Mouse (Mus musculus): Measurements from ENCODE around the gene Dazap1.

DNA sequence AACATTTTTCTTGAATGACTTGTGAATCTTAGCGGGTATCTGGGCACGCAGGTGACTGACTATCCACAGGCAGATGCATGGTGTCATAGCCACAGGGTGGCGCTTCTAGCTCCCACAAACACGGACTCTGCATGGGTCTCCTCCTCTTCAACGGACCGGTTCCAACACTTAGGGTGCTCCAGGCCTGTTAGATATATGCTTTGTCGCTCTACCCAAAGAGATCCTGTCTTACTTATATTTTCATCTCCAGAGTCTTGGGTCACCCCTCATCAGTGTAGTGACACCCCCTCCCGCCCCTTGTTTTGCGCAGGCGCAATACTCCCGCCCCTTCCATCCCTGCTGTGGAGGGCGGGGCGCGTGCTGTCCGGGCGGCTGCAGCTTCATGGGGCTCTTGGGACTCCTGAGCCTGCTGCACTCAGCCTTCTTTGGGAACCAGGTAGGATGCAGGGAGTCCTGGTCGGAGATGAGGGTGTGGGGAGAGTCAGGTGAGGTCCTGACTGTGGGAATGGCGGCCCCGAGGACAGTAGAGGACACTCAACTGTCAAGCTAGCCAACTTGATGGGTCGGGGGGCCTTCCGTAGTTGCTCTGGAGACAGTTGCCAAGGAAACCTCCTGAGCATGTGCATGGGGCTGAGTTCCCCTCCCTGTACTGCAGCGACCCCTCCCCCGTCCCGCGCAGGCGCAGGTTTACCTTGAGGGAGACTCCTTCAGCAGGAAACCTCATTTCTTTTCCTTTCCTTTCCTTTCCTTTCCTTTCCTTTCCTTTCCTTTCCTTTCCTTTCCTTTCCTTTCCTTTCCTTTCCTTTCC lies 34.5 kb downstream of the Dazap1 start, which contains the start of gene Apc2:
- TF ChIP-seq CTCF (IDR thresholded peaks at IDR 0.05; ENCODE audit: extremely low read depth, insufficient read depth, insufficient read length, insufficient replicate concordance), result peak; percentile 62; the same call in 1 of the 2 replicates
- no peak for TF ChIP-seq POLR2A (IDR thresholded peaks at IDR 0.05; ENCODE audit: low read depth, low read length)

Data from spleen, adult 2 months (tissue).